Mouse (Mus musculus) heart, embryonic 14.5 days (tissue): ENCODE data around the gene Hmcn1. TPM values are rescaled to one million over a fixed set of nuclear protein-coding genes. Genes with fewer than 3 reads are reported as not detected.
A peak's percentile ranks its signal among the peaks of the same experiment; 100 is the strongest.

ENCODE experiments used
- ATAC-seq: fragments of 200-750 bp; cut with Nextera tagmentation; 2 replicates; pipeline ENCODE4 v1.8.0; 2017; ENCODE audit warnings: low read depth, moderate TSS enrichment; ENCODE audit not compliant: insufficient number of reproducible peaks, insufficient read depth, low FRiP score
- H3K27ac ChIP-seq, 2 experiments: fragments of 200-500 bp in 1 of 2; fragments of 300-500 bp in 1 of 2; sonication (generic) in 1 of 2; replicated peaks in 1 of 2; 2 replicates each; pipeline ENCODE4 v1.5.1; 2012 to 2014; ENCODE audit warnings: low read depth in 2 of 2, low read length in 2 of 2, control low read depth in 1 of 2, mild to moderate bottlenecking in 1 of 2, mixed read lengths in 1 of 2; ENCODE audit not compliant: control insufficient read depth in 1 of 2, insufficient read depth in 1 of 2
- H3K27me3 ChIP-seq: fragments of 300-500 bp; sonication (generic); 2 replicates; pipeline ENCODE4 v1.6.1; 2014; ENCODE audit warnings: mild to moderate bottlenecking, low read length, control low read depth; ENCODE audit not compliant: control insufficient read depth, insufficient read depth
- H3K36me3 ChIP-seq: fragments of 300-500 bp; sonication (generic); 2 replicates; pipeline ENCODE4 v1.6.1; 2014; ENCODE audit warnings: mild to moderate bottlenecking, control low read depth, low read length, mixed read lengths; ENCODE audit not compliant: control insufficient read depth, insufficient read depth
- H3K4me1 ChIP-seq, 2 experiments: fragments of 200-500 bp in 1 of 2; fragments of 300-500 bp in 1 of 2; sonication (generic) in 1 of 2; 2 replicates each; pipeline ENCODE4 v1.6.1; 2012 to 2014; ENCODE audit warnings: low read length in 2 of 2, control low read depth in 1 of 2, mixed read lengths in 1 of 2; ENCODE audit not compliant: control insufficient read depth in 2 of 2, insufficient read depth in 2 of 2
- H3K4me2 ChIP-seq: fragments of 300-500 bp; sonication (generic); 2 replicates; pipeline ENCODE4 v1.6.1; 2014; ENCODE audit warnings: mild to moderate bottlenecking, low read length
- H3K4me3 ChIP-seq, 2 experiments: fragments of 200-500 bp in 1 of 2; fragments of 300-500 bp in 1 of 2; sonication (generic) in 1 of 2; 2 replicates each; pipeline ENCODE4 v1.5.1; 2012 to 2014; ENCODE audit warnings: low read length in 2 of 2, mild to moderate bottlenecking in 2 of 2, control low read depth in 1 of 2, low read depth in 1 of 2, moderate library complexity in 1 of 2; ENCODE audit not compliant: control insufficient read depth in 1 of 2, insufficient read depth in 1 of 2
- H3K9ac ChIP-seq: fragments of 300-500 bp; sonication (generic); 2 replicates; pipeline ENCODE4 v1.6.1; 2014; ENCODE audit warnings: mild to moderate bottlenecking, low read length
- H3K9me3 ChIP-seq: fragments of 300-500 bp; sonication (generic); 2 replicates; pipeline ENCODE4 v1.6.1; 2016; ENCODE audit warnings: low read length, control low read depth; ENCODE audit not compliant: control insufficient read depth
- WGBS: fragments of 180-500 bp; shearing (Covaris S2); extraction: QIAGEN DNeasy Blood & Tissue Kit; methylation state at CpG from one replicate; pipeline ENCODE4 v1.1.7; 2014; 5-methylcytosine and 5-hydroxymethylcytosine counted together
- polyA plus RNA-seq: library from polyadenylated mRNA; unstranded; fragments of >200 nt; fragmentation: Nextera tagmentation; extraction: Ambion mirVana; gene quantifications from 2 replicates; pipeline ENCODE4 v1.2.1, GENCODE M21; 2014

Gene Hmcn1
- polyA plus RNA-seq, 1 experiment from 2014 or later = 35.1 TPM

GRCm38 (mm10) chr1:150804235-150805099, 188.8 kb downstream of the Hmcn1 start:
- ATAC-seq = no peak
- no peak overlapping the region for H3K9ac ChIP-seq
- WGBS = 54% methylated on average over 9 of the region's 9 CpGs
- no peaks in the 10 kb centered on the region for H3K27me3 ChIP-seq
- H3K4me1 ChIP-seq = peaks cover 3 to 7% of the 10 kb centered on the region in 2 experiments; a peak in 2 of 4 replicates
- no peak overlapping the region for H3K4me3 ChIP-seq
- H3K36me3 ChIP-seq = peaks cover 39% of the 10 kb centered on the region
- H3K27ac ChIP-seq = peak overlapping the region in 1 of 2 experiments; percentile 20; a peak in 1 of 4 replicates
- no peaks in the 10 kb centered on the region for H3K9me3 ChIP-seq
- no peak overlapping the region for H3K4me2 ChIP-seq

DNA sequence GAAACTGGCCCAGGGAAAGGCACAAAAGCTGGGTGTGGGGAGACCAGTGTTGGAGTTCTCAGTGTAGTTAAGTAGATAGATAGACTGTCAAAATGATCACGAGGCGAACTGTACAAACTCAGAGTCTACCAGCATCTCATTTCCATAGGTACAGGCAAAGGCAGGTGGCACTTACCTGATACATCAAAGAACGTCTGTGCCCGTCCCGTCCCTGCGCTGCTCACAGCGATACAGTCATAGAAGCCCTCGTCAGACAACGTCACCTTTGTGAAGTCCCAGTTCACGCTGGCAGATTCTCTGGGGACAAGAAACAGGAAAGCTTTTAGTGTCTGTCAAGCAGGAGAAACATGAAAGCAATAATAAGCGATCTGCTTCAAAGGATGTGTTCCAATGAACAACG, 190.6 kb downstream of the Hmcn1 start:
- no peak overlapping the region for H3K4me2 ChIP-seq
- H3K36me3 ChIP-seq = peaks cover 41% of the 10 kb centered on the region
- H3K27ac ChIP-seq = no peak overlapping the region
- no peaks in the 10 kb centered on the region for H3K27me3 ChIP-seq
- H3K4me3 ChIP-seq = no peak overlapping the region
- ATAC-seq = no peak
- WGBS = 88% methylated on average over 12 of the region's 12 CpGs
- no peak overlapping the region for H3K9ac ChIP-seq
- peaks cover 3 to 7% of the 10 kb centered on the region in 2 experiments; a peak in 2 of 4 replicates for H3K4me1 ChIP-seq
- no peaks in the 10 kb centered on the region for H3K9me3 ChIP-seq

GRCm38 (mm10) chr1:150800611-150801263, 192.5 kb downstream of the Hmcn1 start:
- 81% methylated on average over 8 of the region's 8 CpGs for WGBS
- no peaks in the 10 kb centered on the region for H3K9me3 ChIP-seq
- no peak for ATAC-seq
- H3K4me2 ChIP-seq = no peak overlapping the region
- no peak overlapping the region for H3K9ac ChIP-seq
- H3K27me3 ChIP-seq = no peaks in the 10 kb centered on the region
- H3K4me3 ChIP-seq = no peak overlapping the region
- H3K27ac ChIP-seq = no peak overlapping the region
- peaks cover 3 to 7% of the 10 kb centered on the region in 2 experiments; a peak in 2 of 4 replicates for H3K4me1 ChIP-seq
- peaks cover 43% of the 10 kb centered on the region for H3K36me3 ChIP-seq

- no peak for ATAC-seq
- Histone ChIP-seq H3K27me3 (no peaks in the 10 kb centered on the region), H3K4me3 (no peak overlapping the region), H3K4me1 (no peaks in the 10 kb centered on the region), H3K36me3 (peaks cover 45% of the 10 kb centered on the region), H3K9ac (no peak overlapping the region), H3K27ac (no peak overlapping the region), H3K9me3 (no peaks in the 10 kb centered on the region), H3K4me2 (no peak overlapping the region)
- 87% methylated on average over 5 of the region's 5 CpGs for WGBS
Measured at GRCm38 (mm10) chr1:150798651-150799050, 194.6 kb downstream of the Hmcn1 start.

- Histone ChIP-seq H3K9ac (no peak overlapping the region), H3K9me3 (no peaks in the 10 kb centered on the region), H3K4me3 (no peak overlapping the region), H3K4me1 (no peaks in the 10 kb centered on the region), H3K27ac (no peak overlapping the region), H3K27me3 (no peaks in the 10 kb centered on the region), H3K4me2 (no peak overlapping the region), H3K36me3 (no peaks in the 10 kb centered on the region)
- WGBS = 56% methylated on average over 6 of the region's 6 CpGs
- no peak for ATAC-seq
Measured at GRCm38 (mm10) chr1:150786746-150787145, 206.5 kb downstream of the Hmcn1 start.

GRCm38 (mm10) chr1:150783070-150783842, 210.0 kb downstream of the Hmcn1 start:
- Histone ChIP-seq H3K4me1 (no peaks in the 10 kb centered on the region), H3K4me3 (no peak overlapping the region)
- 82% methylated on average over 15 of the region's 15 CpGs for WGBS

GRCm38 (mm10) chr1:150779902-150780301, 213.3 kb downstream of the Hmcn1 start:
- H3K9me3 ChIP-seq = no peaks in the 10 kb centered on the region

More at GRCm38 (mm10) chr1:150783070-150783842, 210.0 kb downstream of the Hmcn1 start:
- Histone ChIP-seq H3K27me3 (no peaks in the 10 kb centered on the region), H3K9ac (no peak overlapping the region), H3K4me2 (no peak overlapping the region), H3K36me3 (no peaks in the 10 kb centered on the region), H3K27ac (no peak overlapping the region), H3K9me3 (no peaks in the 10 kb centered on the region)
- no peak for ATAC-seq

More at GRCm38 (mm10) chr1:150779902-150780301, 213.3 kb downstream of the Hmcn1 start:
- Histone ChIP-seq H3K4me2 (no peak overlapping the region), H3K4me3 (no peak overlapping the region), H3K36me3 (no peaks in the 10 kb centered on the region), H3K9ac (no peak overlapping the region), H3K27me3 (no peaks in the 10 kb centered on the region), H3K27ac (no peak overlapping the region), H3K4me1 (peaks cover 0 to 9% of the 10 kb centered on the region in 2 experiments; a peak in 2 of 4 replicates)
- ATAC-seq = no peak
- 19% methylated on average over 2 of the region's 2 CpGs for WGBS
